Mouse (Mus musculus) limb, embryonic 14.5 days (tissue): ENCODE measurements around the gene Osm. TPM values are rescaled to one million over a fixed set of nuclear protein-coding genes. Genes with fewer than 3 reads are reported as not detected.

Experiments
- ATAC-seq: fragments of 200-750 bp; cut with Nextera tagmentation; 2 replicates; pipeline ENCODE4 v1.8.0; 2017; ENCODE audit warnings: low read depth, moderate number of reproducible peaks, moderate TSS enrichment; ENCODE audit not compliant: low FRiP score
- DNase-seq: peaks from one replicate; pipeline ENCODE4 v3.0.0-alpha.2; 2015; ENCODE audit warnings: low spot score
- H3K27ac ChIP-seq: fragments of 300-500 bp; sonication (generic); replicated peaks from 2 replicates; pipeline ENCODE4 v1.5.1; 2014; ENCODE audit warnings: low read depth, mild to moderate bottlenecking, low read length, moderate library complexity, mixed read lengths
- H3K27me3 ChIP-seq: fragments of 300-500 bp; sonication (generic); 2 replicates; pipeline ENCODE4 v1.6.1; 2014; ENCODE audit warnings: low read length, mixed read lengths; ENCODE audit not compliant: control insufficient read depth, insufficient read depth
- H3K36me3 ChIP-seq: fragments of 300-500 bp; sonication (generic); 2 replicates; pipeline ENCODE4 v1.6.1; 2014; ENCODE audit warnings: mild to moderate bottlenecking, low read length, moderate library complexity, mixed read lengths; ENCODE audit not compliant: control insufficient read depth, insufficient read depth
- H3K4me1 ChIP-seq: fragments of 300-500 bp; sonication (generic); 2 replicates; pipeline ENCODE4 v1.6.1; 2014; ENCODE audit warnings: antibody characterized with exemption, low read length, mixed read lengths; ENCODE audit not compliant: control insufficient read depth, insufficient read depth
- H3K4me2 ChIP-seq: fragments of 300-500 bp; sonication (generic); replicated peaks from 2 replicates; pipeline ENCODE4 v1.6.1; 2014; ENCODE audit warnings: low read depth, mild to moderate bottlenecking, low read length, moderate library complexity; ENCODE audit not compliant: severe bottlenecking
- H3K4me3 ChIP-seq: fragments of 300-500 bp; sonication (generic); replicated peaks from 2 replicates; pipeline ENCODE4 v1.5.1; 2014; ENCODE audit warnings: low read length
- H3K9ac ChIP-seq: fragments of 300-500 bp; sonication (generic); 2 replicates; pipeline ENCODE4 v1.6.1; 2014; ENCODE audit warnings: mild to moderate bottlenecking, low read depth, low read length, moderate library complexity; ENCODE audit not compliant: severe bottlenecking
- H3K9me3 ChIP-seq: fragments of 300-500 bp; sonication (generic); 2 replicates; pipeline ENCODE4 v1.6.1; 2016; ENCODE audit warnings: low read length; ENCODE audit not compliant: control insufficient read depth
- POLR2A ChIP-seq: fragments of 200-500 bp; IDR thresholded peaks from 2 replicates; pipeline ENCODE4 v1.8.0; 2012; ENCODE audit warnings: inconsistent platforms, mild to moderate bottlenecking, moderate library complexity, borderline replicate concordance; ENCODE audit not compliant: insufficient read depth, insufficient read length; ENCODE audit errors: extremely low read depth
- WGBS: fragments of 180-500 bp; shearing (Covaris S2); extraction: QIAGEN DNeasy Blood & Tissue Kit; methylation state at CpG from one replicate; pipeline ENCODE4 v1.1.7; 2014; 5-methylcytosine and 5-hydroxymethylcytosine counted together
- polyA plus RNA-seq, 2 experiments: library from polyadenylated mRNA; depleted of rRNA in 1 of 2; stranded (reverse) in 1 of 2; unstranded in 1 of 2; fragments of >200 nt; fragmentation: Nextera tagmentation in 1 of 2; extraction: Ambion mirVana in 1 of 2; gene quantifications; 2 replicates each; pipeline versions ENCODE4 v1.2.1 to v1.2.3; 2012 to 2014

Osm gene
- polyA plus RNA-seq (2012; rRNA removed), result 0.26 and 0.33 TPM in 2 replicates
- 0.17 and 0.18 TPM in 2 replicates for polyA plus RNA-seq (2014; fragmentation: Nextera tagmentation; extraction: Ambion mirVana)

GRCm38 (mm10) chr11:4235665-4236545 is at the start of gene Osm:
TSS of gene Osm (plus strand) at chr11:4236420.
- DNase-seq, result no peak
- Histone ChIP-seq H3K9ac (no peak within 1 kb of the TSS), H3K4me2 (no peak within 1 kb of the TSS), H3K4me1 (no peaks in the 10 kb centered on the region), H3K4me3 (no peak within 1 kb of the TSS), H3K27me3 (no peaks in the 10 kb centered on the region), H3K27ac (no peak within 1 kb of the TSS), H3K9me3 (no peaks in the 10 kb centered on the region), H3K36me3 (no peaks in the 10 kb centered on the region)
- 76% methylated on average over 16 of the region's 16 CpGs for WGBS
- no peak for ATAC-seq
- no peak for TF ChIP-seq POLR2A

DNA sequence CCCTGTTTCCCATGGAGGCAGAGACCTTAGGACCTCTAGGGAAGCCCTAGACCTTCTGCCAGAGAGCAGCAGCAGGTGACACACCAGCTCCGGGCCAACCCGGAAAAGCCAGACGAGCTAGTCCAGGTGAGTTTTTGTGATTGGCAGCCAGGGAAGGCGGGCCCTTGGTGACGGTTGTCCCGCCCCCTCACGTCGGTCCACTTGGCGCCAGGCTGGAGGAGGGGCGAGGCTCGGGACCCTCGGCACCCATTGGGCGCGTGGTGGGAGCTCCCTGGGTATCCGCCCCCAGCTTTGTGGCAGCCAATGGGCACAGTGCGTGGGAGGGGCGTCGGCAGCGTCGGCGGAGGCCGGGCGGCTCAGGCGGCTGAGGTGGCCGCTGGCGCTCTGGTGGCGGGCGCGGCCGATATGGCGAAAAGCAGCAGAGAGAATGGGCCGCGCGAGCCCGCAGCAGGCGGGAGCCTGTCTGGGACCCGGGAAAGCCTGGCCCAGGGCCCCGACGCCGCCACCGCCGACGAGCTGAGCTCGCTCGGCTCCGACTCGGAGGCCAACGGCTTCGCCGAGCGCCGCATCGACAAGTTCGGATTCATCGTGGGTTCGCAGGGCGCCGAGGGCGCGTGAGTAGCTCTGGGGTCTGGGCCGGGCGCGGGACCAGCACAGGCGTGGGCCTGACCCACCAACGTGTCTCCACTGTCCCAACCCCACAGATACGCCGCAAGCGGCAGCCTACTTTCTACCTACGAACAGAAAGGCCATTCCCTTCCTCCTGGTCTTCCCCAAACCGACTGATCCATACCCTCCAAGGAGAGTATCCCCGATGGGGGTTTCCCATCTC is 49.5 kb upstream of the Osm start, which contains the start of gene Tbc1d10a:
TSS of gene Tbc1d10a (plus strand) at position 304 of the 832 bp plus-strand sequence.
- Histone ChIP-seq H3K36me3 (peaks cover 14% of the 10 kb centered on the region), H3K27me3 (no peaks in the 10 kb centered on the region), H3K4me1 (peaks cover 30% of the 10 kb centered on the region), H3K9me3 (no peaks in the 10 kb centered on the region), H3K27ac (peak within 1 kb of the TSS; percentile 63), H3K9ac (peak within 1 kb of the TSS; percentile 88), H3K4me2 (peak within 1 kb of the TSS; percentile 96), H3K4me3 (peak within 1 kb of the TSS; percentile 84)
- ATAC-seq, result peak; percentile 99
- peak; percentile 98 for DNase-seq
- peak; percentile 91; the same call in 1 of the 2 replicates for TF ChIP-seq POLR2A
- WGBS, result under 1% methylated on average over 65 of the region's 71 CpGs

DNA sequence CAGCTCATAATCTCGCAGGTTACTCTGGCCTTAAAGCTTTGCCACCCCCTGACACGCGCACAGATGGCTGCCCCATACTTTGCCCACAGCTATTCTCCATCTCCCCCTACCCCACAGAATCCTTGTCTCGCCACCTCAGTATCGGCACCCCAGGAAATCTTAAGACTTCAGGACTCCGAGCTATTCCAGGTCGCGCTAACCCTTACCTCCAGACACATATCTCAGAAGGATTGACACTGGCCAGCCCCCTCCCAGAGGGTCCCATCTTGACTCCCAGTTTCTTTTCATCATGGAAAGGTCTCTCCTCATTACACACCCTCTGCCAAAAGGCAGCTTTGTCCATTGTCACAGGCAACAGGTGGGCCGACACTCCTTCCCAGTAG is 48.9 kb upstream of the Osm start:
- H3K4me1 ChIP-seq, result peaks cover 33% of the 10 kb centered on the region
- no peak overlapping the region for H3K27ac ChIP-seq
- WGBS, result 11% methylated on average over 9 of the region's 9 CpGs
- ATAC-seq (no peak), DNase-seq (no peak)
- H3K9ac ChIP-seq, result peak overlapping the region; percentile 88
- H3K36me3 ChIP-seq, result peaks cover 9% of the 10 kb centered on the region
- no peaks in the 10 kb centered on the region for H3K27me3 ChIP-seq
- H3K9me3 ChIP-seq, result no peaks in the 10 kb centered on the region
- H3K4me3 ChIP-seq, result peak overlapping the region; percentile 84
- TF ChIP-seq POLR2A, result no peak
- peak overlapping the region; percentile 96 for H3K4me2 ChIP-seq

DNA sequence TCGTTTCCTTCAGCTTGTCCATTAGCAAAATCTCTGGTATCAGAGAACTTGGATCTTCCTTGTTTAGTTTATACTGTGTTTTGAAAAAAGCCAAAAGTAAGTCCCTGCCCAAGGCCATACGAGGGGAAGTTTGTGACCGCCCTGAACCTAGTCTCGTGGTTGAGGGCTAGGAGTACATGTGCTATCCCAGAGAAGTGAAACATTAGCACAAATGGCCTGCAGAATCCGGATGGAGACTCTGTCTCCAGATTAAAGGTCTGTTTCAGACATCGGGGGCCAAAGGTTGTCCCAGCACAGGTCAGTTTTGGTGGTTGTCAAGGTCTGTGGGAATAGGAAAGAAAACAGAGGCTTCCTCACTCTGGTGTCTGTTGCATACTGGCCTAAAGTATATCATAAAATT is 47.0 kb upstream of the Osm start:
- no peaks in the 10 kb centered on the region for H3K27me3 ChIP-seq
- H3K9me3 ChIP-seq, result no peaks in the 10 kb centered on the region
- no peak overlapping the region for H3K4me3 ChIP-seq
- H3K36me3 ChIP-seq, result no peaks in the 10 kb centered on the region; the same call in 1 of the 2 replicates
- no peak for DNase-seq
- ATAC-seq, result no peak
- H3K4me1 ChIP-seq, result peaks cover 33% of the 10 kb centered on the region
- TF ChIP-seq POLR2A, result no peak
- WGBS, result 86% methylated on average over 6 of the region's 6 CpGs
- H3K27ac ChIP-seq, result no peak overlapping the region
- H3K4me2 ChIP-seq, result no peak overlapping the region
- no peak overlapping the region for H3K9ac ChIP-seq

GRCm38 (mm10) chr11:4190677-4191076 is 45.5 kb upstream of the Osm start:
- 44% methylated on average over 3 of the region's 3 CpGs for WGBS
- H3K4me2 ChIP-seq, result no peak overlapping the region

More at GRCm38 (mm10) chr11:4190677-4191076, 45.5 kb upstream of the Osm start:
- Histone ChIP-seq H3K9ac (no peak overlapping the region), H3K4me1 (peaks cover 33% of the 10 kb centered on the region), H3K4me3 (no peak overlapping the region), H3K9me3 (no peaks in the 10 kb centered on the region), H3K36me3 (no peaks in the 10 kb centered on the region; the same call in 1 of the 2 replicates), H3K27me3 (no peaks in the 10 kb centered on the region), H3K27ac (peak overlapping the region; percentile 38; the same call in 1 of the 2 replicates)
- ATAC-seq (no peak), DNase-seq (no peak)
- no peak for TF ChIP-seq POLR2A
